Mouse (Mus musculus) liver, adult 2 months (tissue): ENCODE data around the gene Olfr827. TPM values are rescaled to one million over a fixed set of nuclear protein-coding genes. Genes with fewer than 3 reads are reported as not detected.

Experiments
- DNase-seq: peaks from one replicate; pipeline ENCODE4 v3.0.0-alpha.2; 2011; ENCODE audit warnings: low read depth, low spot score; ENCODE audit errors: extremely low read depth
- H3K27ac ChIP-seq: fragments of 200-500 bp; replicated peaks from 2 replicates; pipeline ENCODE4 v1.5.1; 2012; ENCODE audit warnings: low read depth, mild to moderate bottlenecking, control low read depth, inconsistent platforms, low read length; ENCODE audit not compliant: insufficient read depth
- H3K27me3 ChIP-seq: fragments of 200-500 bp; 2 replicates; pipeline ENCODE4 v1.6.1; 2012; ENCODE audit warnings: mild to moderate bottlenecking, moderate library complexity, low read length, inconsistent platforms; ENCODE audit not compliant: control insufficient read depth, insufficient read depth
- H3K36me3 ChIP-seq: fragments of 200-500 bp; 2 replicates; pipeline ENCODE4 v1.6.1; 2012; ENCODE audit warnings: low read length, inconsistent platforms; ENCODE audit not compliant: control insufficient read depth, insufficient read depth
- H3K4me1 ChIP-seq: fragments of 200-500 bp; 2 replicates; pipeline ENCODE4 v1.6.1; 2011; ENCODE audit warnings: low read length; ENCODE audit not compliant: control insufficient read depth, insufficient read depth
- H3K4me3 ChIP-seq: fragments of 200-500 bp; 2 replicates; pipeline ENCODE4 v1.5.1; 2011; ENCODE audit warnings: low read depth, mild to moderate bottlenecking, control low read depth, low read length, moderate library complexity; ENCODE audit not compliant: insufficient read depth
- H3K79me2 ChIP-seq: fragments of 200-500 bp; 2 replicates; pipeline ENCODE4 v1.6.1; 2012; ENCODE audit warnings: inconsistent platforms, mild to moderate bottlenecking, low read length, moderate library complexity; ENCODE audit not compliant: control insufficient read depth, insufficient read depth
- H3K9ac ChIP-seq: fragments of 200-500 bp; 2 replicates; pipeline ENCODE4 v1.6.1; 2012; ENCODE audit warnings: low read depth, mild to moderate bottlenecking, control low read depth, inconsistent platforms, low read length
- CTCF ChIP-seq: fragments of 200-500 bp; IDR thresholded peaks from 2 replicates; pipeline ENCODE4 v1.5.1; 2011; ENCODE audit warnings: low read depth, low read length, control low read depth
- POLR2A ChIP-seq: fragments of 200-500 bp; IDR thresholded peaks from 2 replicates; pipeline ENCODE4 v1.6.1; 2011; ENCODE audit warnings: low read length, control low read depth; ENCODE audit not compliant: insufficient read depth; ENCODE audit errors: extremely low read depth
- WGBS: fragments of 180-500 bp; shearing (Covaris S2); methylation state at CpG from one replicate; pipeline ENCODE4 v1.1.7; 2018; 5-methylcytosine and 5-hydroxymethylcytosine counted together
- polyA plus RNA-seq: library from polyadenylated mRNA; depleted of rRNA; stranded (reverse); fragments of >200 nt; gene quantifications from 2 replicates; pipeline ENCODE4 v1.2.3, GENCODE M21; 2012
- total RNA-seq: library from RNA; depleted of rRNA; stranded (reverse); fragments of >200 nt; gene quantifications from 2 replicates; pipeline ENCODE4 v1.2.3, GENCODE M21; 2014

Gene Olfr827
- total and polyA plus RNA-seq, 2 experiments: not detected

DNA sequence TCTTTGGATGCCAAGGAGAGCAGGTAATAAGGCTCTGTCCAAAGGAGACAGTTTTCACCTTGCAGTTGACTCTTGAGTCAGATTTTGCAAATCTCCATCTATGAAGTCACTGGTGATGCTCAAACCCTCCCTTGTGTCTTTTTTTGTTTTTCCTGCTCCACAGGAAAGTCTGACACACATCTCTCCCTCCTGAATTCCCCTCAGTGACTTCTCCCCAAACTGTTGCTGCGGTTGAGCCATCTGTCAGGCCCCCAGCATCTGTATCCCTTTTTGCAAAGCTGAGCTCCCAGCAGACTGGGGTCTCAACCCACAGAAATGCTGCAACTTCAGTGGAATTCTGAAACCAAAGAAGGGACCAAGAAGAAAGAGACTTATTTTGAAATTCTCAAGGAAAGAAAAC lies 17.9 kb upstream of the Olfr827 start:
- H3K4me1 ChIP-seq: no peaks in the 10 kb centered on the region
- H3K27me3 ChIP-seq: no peaks in the 10 kb centered on the region
- H3K79me2 ChIP-seq: no peaks in the 10 kb centered on the region
- no peak overlapping the region for H3K27ac ChIP-seq
- H3K4me3 ChIP-seq: no peak overlapping the region
- 76% methylated on average over 1 of the region's 1 CpGs for WGBS
- no peak overlapping the region for H3K9ac ChIP-seq
- TF ChIP-seq CTCF: no peak
- no peak for TF ChIP-seq POLR2A
- H3K36me3 ChIP-seq: no peaks in the 10 kb centered on the region
- no peak for DNase-seq

DNA sequence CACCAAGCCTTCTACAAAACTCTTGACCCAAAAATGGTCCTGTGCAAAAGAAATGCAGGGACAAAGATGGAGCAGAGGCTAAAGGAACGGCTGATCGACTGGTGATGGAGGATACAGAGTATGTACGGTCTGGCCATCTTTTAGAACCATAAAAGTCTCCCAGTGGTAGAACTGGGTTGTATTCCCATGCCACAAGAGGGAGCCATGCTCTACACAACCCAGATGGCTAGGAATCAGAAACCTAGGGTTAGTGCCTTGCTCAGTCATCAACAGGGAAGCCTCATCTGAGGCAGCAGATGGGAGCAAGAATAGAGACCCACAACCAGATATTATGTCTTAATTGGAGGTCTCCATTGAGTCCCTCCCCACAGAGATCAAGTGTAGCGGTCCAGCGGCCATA lies 15.4 kb upstream of the Olfr827 start:
- no peak overlapping the region for H3K9ac ChIP-seq
- no peaks in the 10 kb centered on the region for H3K4me1 ChIP-seq
- TF ChIP-seq POLR2A (no peak), CTCF (no peak)
- DNase-seq: no peak
- WGBS: 85% methylated on average over 5 of the region's 5 CpGs
- H3K27me3 ChIP-seq: no peaks in the 10 kb centered on the region
- no peak overlapping the region for H3K4me3 ChIP-seq
- H3K27ac ChIP-seq: no peak overlapping the region
- no peaks in the 10 kb centered on the region for H3K79me2 ChIP-seq
- no peaks in the 10 kb centered on the region for H3K36me3 ChIP-seq

DNA sequence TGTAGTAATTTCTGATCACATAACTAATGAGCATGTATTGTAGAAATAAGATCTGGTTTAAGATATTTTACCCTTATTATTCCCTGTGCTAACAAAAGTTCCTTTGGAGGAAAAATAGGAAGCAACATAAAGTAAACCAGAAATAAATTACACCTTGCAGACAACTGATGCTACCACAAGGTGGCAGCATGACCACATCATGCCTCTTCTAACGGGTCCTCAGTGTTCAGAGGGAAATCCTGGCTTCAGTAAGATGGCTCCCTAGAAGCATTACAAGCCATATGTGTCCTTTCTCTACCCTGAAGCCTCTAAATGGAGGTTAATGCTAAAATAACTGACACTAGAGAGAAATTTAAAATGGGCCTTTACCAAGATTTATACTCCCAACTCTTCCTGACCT lies 14.0 kb upstream of the Olfr827 start:
- Histone ChIP-seq H3K27ac (no peak overlapping the region), H3K9ac (no peak overlapping the region), H3K36me3 (no peaks in the 10 kb centered on the region), H3K79me2 (no peaks in the 10 kb centered on the region), H3K4me3 (no peak overlapping the region), H3K27me3 (no peaks in the 10 kb centered on the region), H3K4me1 (no peaks in the 10 kb centered on the region)
- TF ChIP-seq CTCF: peak; percentile 59
- TF ChIP-seq POLR2A: no peak
- peak; percentile 22 for DNase-seq
- WGBS: 0% methylated on average over 1 of the region's 1 CpGs

DNA sequence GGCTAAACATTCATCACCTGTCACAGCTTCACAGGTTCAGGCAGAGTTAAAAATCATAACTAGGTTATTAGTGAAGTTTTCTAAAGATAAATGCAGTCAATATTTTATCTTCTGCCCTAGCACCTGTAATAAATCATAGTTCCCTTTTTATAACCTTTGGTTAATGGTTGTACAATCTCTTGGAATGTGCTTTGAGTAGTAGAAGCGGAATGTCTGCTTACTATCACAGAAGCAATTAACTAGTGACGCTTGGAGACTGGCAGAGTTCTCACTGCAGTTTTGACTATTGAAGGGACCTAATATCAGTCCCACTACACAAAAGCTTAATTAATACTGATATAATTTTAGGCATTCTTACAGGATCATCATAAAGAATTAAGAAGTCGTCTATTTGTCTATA lies 10.8 kb upstream of the Olfr827 start:
- no peaks in the 10 kb centered on the region for H3K4me1 ChIP-seq
- H3K79me2 ChIP-seq: no peaks in the 10 kb centered on the region
- H3K4me3 ChIP-seq: no peak overlapping the region
- no peak for DNase-seq
- H3K27ac ChIP-seq: no peak overlapping the region
- H3K27me3 ChIP-seq: no peaks in the 10 kb centered on the region
- WGBS: 65% methylated on average over 3 of the region's 3 CpGs
- TF ChIP-seq CTCF (no peak), POLR2A (no peak)
- no peaks in the 10 kb centered on the region for H3K36me3 ChIP-seq
- no peak overlapping the region for H3K9ac ChIP-seq

DNA sequence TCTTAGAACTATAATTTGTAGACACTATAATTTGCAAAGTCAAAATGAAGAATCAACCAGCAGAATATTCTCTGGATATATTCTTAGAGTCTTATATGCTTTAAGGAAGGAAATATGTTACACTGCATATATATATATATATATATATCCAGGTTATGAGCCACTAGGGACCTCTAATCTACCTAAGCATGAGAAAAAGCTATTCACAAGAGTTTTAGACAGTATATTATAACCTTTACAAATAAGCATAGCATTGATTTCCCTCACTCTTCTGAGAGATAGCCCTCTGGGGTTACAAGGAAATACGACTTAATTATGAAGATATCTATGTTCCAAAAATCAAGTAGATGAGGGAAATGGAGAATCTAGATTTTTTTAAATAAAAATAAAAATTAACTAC lies 30.1 kb downstream of the Olfr827 start, which contains the start of gene Olfr826:
Olfr826 (minus strand) TSS at position 101 of the 400 bp plus-strand sequence.
- Histone ChIP-seq H3K27ac (no peak within 1 kb of the TSS), H3K36me3 (no peaks in the 10 kb centered on the region), H3K79me2 (no peaks in the 10 kb centered on the region), H3K4me1 (no peaks in the 10 kb centered on the region), H3K9ac (no peak within 1 kb of the TSS), H3K27me3 (no peaks in the 10 kb centered on the region), H3K4me3 (no peak within 1 kb of the TSS)
- TF ChIP-seq POLR2A: no peak
- no peak for TF ChIP-seq CTCF
- 52% methylated on average over 1 of the region's 1 CpGs for WGBS
- no peak for DNase-seq

DNA sequence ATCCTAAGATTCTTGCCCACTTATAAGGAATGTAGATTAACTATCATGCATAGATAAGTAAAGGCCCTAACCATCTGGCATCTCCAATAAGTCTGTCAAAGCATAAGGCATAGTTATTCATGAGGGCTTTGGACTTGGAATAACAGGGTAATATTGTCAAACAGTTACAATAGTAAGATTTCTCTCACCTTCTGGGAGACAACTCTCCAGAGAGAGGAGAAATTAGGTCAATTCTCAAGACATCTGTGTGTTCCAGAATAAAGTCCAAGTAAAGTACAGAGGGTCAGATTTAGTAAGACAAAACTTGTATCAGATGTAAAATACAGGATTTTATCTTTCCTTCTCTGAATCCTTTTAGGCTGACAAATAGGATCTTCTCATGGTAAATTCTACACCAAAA lies 47.5 kb downstream of the Olfr827 start, which contains the start of gene Olfr825:
Olfr825 (minus strand) TSS at position 101 of the 400 bp plus-strand sequence.
- Histone ChIP-seq H3K4me1 (no peaks in the 10 kb centered on the region), H3K4me3 (no peak within 1 kb of the TSS), H3K79me2 (no peaks in the 10 kb centered on the region), H3K27me3 (no peaks in the 10 kb centered on the region), H3K9ac (no peak within 1 kb of the TSS), H3K27ac (no peak within 1 kb of the TSS), H3K36me3 (no peaks in the 10 kb centered on the region)
- TF ChIP-seq POLR2A (no peak), CTCF (no peak)
- DNase-seq: no peak
